Mouse (Mus musculus) lung, embryonic 14.5 days (tissue): ENCODE results near the gene Poc1a. TPM values are rescaled to one million over a fixed set of nuclear protein-coding genes. Genes with fewer than 3 reads are reported as not detected.

Source experiments
- ATAC-seq: fragments of 200-750 bp; cut with Nextera tagmentation; 2 replicates; pipeline ENCODE4 v1.8.0; 2017; ENCODE audit warnings: mild to moderate bottlenecking, moderate TSS enrichment, moderate library complexity; ENCODE audit not compliant: insufficient read depth
- DNase-seq: peaks from one replicate; pipeline ENCODE4 v3.0.0-alpha.2; 2015
- H3K27ac ChIP-seq: fragments of 300-500 bp; sonication (generic); 2 replicates; pipeline ENCODE4 v1.5.1; 2014; ENCODE audit warnings: low read depth, mild to moderate bottlenecking, moderate library complexity
- H3K27me3 ChIP-seq: fragments of 300-500 bp; sonication (generic); 2 replicates; pipeline ENCODE4 v1.6.1; 2014; ENCODE audit warnings: low read length, control low read depth; ENCODE audit not compliant: insufficient read depth
- H3K36me3 ChIP-seq: fragments of 300-500 bp; sonication (generic); 2 replicates; pipeline ENCODE4 v1.6.1; 2014; ENCODE audit warnings: control low read depth; ENCODE audit not compliant: insufficient read depth
- H3K4me1 ChIP-seq: fragments of 300-500 bp; sonication (generic); 2 replicates; pipeline ENCODE4 v1.6.1; 2014; ENCODE audit warnings: antibody characterized with exemption, control low read depth; ENCODE audit not compliant: insufficient read depth
- H3K4me2 ChIP-seq: fragments of 300-500 bp; sonication (generic); 2 replicates; pipeline ENCODE4 v1.6.1; 2014; ENCODE audit warnings: mild to moderate bottlenecking
- H3K4me3 ChIP-seq: fragments of 300-500 bp; sonication (generic); 2 replicates; pipeline ENCODE4 v1.5.1; 2014; ENCODE audit warnings: low read depth, low read length
- H3K9ac ChIP-seq: fragments of 300-500 bp; sonication (generic); 2 replicates; pipeline ENCODE4 v1.6.1; 2014
- H3K9me3 ChIP-seq: fragments of 300-500 bp; sonication (generic); 2 replicates; pipeline ENCODE4 v1.6.1; 2016; ENCODE audit warnings: low read depth, low read length, control low read depth
- CTCF ChIP-seq: IDR thresholded peaks from 2 replicates; pipeline ENCODE4 v1.5.1; 2016; ENCODE audit warnings: antibody characterized with exemption, low read depth
- WGBS: fragments of 180-500 bp; shearing (Covaris S2); extraction: QIAGEN DNeasy Blood & Tissue Kit; methylation state at CpG from one replicate; pipeline ENCODE4 v1.1.7; 2014; 5-methylcytosine and 5-hydroxymethylcytosine counted together
- polyA plus RNA-seq: library from polyadenylated mRNA; unstranded; fragments of >200 nt; fragmentation: Nextera tagmentation; extraction: Ambion mirVana; gene quantifications from 2 replicates; pipeline ENCODE4 v1.2.1, GENCODE M21; 2014

Poc1a gene
- polyA plus RNA-seq, 1 experiment from 2014 or later: 29.5 TPM

DNA sequence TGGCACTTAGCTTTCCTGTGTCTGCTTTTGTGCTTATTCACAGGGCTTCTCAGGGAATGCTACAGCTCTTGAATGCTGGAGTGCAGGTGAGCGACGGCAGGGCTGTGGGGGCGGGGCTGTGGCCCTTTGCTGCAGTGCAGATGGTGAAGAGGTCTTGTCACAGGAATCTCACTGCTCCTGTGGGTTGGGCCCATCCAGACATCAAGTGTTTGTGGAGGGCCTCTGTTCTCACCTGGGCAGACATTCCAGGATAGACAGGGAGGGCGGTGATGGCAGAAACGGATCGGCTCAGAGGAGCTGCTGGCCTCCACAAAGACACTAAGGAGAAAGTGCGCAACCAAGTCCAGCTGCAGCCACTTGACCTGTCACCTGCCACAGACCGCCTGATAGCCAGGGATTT, 45.4 kb downstream of the Poc1a start:
- TF ChIP-seq CTCF: no peak
- no peak overlapping the region for H3K4me2 ChIP-seq
- H3K36me3 ChIP-seq: 0 out of 2 replicates have a peak, but pooled peaks cover 2% of the 10 kb centered on the region
- WGBS: 52% methylated on average over 8 of the region's 8 CpGs
- H3K4me3 ChIP-seq: no peak overlapping the region
- H3K27ac ChIP-seq: peak overlapping the region; percentile 86
- DNase-seq (peak; percentile 70), ATAC-seq (peak; percentile 73)
- H3K9me3 ChIP-seq: no peaks in the 10 kb centered on the region
- H3K4me1 ChIP-seq: peaks cover 6% of the 10 kb centered on the region; the same call in 1 of the 2 replicates
- H3K9ac ChIP-seq: no peak overlapping the region
- H3K27me3 ChIP-seq: no peaks in the 10 kb centered on the region

DNA sequence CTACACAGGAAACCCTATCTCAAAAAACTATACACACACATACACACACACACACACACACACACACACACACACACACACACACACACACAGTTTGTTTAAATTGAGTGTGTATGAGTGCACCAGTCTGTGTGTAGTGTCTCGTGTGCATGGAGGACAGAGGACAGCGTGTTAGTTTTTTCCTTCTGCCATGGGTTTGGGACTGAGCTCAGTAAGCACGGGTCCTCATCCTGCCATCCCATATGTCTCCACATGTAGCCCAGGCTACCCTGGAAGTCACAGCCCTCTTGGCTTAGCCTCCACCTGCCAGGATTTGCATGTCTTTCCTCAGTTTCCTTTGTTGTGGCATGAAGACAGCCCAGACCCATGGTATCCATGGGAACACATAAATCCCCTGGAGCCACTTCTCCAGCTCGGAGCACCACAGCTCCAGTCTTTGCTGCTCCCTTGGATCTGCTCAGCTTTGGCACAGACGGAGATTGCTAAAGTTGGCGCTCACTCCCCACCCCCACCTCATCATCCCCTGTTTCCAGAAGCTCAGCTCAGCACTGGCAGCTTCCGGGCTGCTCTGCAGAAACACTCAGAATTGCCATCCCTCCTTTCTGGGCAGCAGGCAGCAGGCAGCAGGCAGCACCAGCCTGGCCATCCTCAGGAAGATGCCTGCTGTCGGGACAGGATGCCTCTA, 46.4 kb downstream of the Poc1a start:
- DNase-seq (no peak), ATAC-seq (no peak)
- TF ChIP-seq CTCF: no peak
- Histone ChIP-seq H3K27ac (peak overlapping the region; percentile 86), H3K4me1 (peaks cover 6% of the 10 kb centered on the region; the same call in 1 of the 2 replicates), H3K9ac (no peak overlapping the region), H3K4me3 (no peak overlapping the region), H3K27me3 (no peaks in the 10 kb centered on the region), H3K36me3 (0 out of 2 replicates have a peak, but pooled peaks cover 2% of the 10 kb centered on the region), H3K4me2 (no peak overlapping the region), H3K9me3 (no peaks in the 10 kb centered on the region)
- 69% methylated on average over 8 of the region's 8 CpGs for WGBS

DNA sequence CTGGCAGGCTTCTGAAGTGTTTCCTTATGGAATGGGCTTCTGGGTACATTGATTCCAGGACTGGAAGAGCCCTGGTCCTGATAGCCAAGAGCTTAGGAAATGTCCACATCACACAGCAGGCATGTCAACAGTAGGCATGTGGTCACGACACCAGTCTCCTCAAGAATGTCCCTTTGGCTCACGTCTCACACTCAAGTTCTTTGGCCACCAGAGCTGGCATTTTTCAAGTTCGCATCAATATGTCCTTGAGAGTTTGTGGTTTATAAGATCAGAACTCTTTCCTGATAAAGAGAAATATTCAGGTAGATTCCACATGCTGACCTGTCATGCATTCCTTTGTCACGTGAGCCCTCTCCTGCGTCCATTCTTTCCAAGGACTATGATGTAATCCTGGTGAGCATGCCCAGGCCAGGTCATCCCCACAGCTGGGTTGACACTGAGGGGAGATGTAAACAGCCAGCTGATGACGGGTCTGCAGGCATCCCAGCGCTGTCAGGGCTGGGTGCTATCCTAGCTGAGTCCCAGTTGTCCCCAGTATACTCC, 47.3 kb downstream of the Poc1a start:
- 41% methylated on average over 7 of the region's 7 CpGs for WGBS
- no peaks in the 10 kb centered on the region for H3K9me3 ChIP-seq
- TF ChIP-seq CTCF: no peak
- no peak overlapping the region for H3K9ac ChIP-seq
- peak; percentile 48 for DNase-seq
- peaks cover 6% of the 10 kb centered on the region; the same call in 1 of the 2 replicates for H3K4me1 ChIP-seq
- no peaks in the 10 kb centered on the region for H3K27me3 ChIP-seq
- H3K4me2 ChIP-seq: no peak overlapping the region
- peak; percentile 44 for ATAC-seq
- H3K27ac ChIP-seq: peak overlapping the region; percentile 86
- H3K4me3 ChIP-seq: no peak overlapping the region
- 0 out of 2 replicates have a peak, but pooled peaks cover 2% of the 10 kb centered on the region for H3K36me3 ChIP-seq

DNA sequence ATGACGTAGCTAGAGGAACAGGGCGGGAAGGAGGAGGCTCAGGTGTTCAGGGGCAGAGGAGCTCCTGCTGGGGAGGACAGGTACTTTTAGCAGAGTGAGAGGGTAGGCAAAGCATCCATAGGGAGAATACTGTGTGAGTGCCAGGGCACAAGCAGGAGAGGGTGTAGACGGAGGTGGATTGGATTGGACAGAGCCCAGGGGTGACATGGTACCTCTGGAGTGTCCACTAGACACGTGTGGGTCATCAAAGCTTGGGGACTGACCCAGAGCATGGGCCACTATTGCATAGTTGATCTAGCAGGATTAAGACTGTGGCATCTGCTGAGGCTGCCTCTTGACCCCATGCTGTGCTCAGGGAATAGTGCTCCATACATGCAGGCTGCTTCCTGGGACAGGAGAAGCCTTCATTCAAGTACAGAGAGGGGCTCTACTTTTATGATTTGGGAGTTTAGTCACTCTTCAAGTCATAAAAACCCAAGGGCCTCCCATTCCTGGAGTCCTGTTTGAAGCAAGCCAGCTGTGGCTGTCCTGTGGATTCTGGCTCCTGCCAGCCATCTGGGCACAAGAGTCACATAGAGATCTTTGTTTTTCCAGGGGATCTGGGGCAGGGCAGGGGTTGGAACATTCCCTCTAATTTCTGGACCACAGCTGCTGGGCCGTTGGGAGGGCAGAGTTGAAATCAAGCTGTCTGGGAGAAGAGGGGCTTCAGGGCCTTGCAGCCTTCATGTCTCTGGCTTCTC, 48.1 kb downstream of the Poc1a start:
- TF ChIP-seq CTCF: no peak
- DNase-seq (no peak), ATAC-seq (peak; percentile 15; the same call in 1 of the 2 replicates)
- H3K27me3 ChIP-seq: no peaks in the 10 kb centered on the region
- H3K9me3 ChIP-seq: no peaks in the 10 kb centered on the region
- peaks cover 6% of the 10 kb centered on the region; the same call in 1 of the 2 replicates for H3K4me1 ChIP-seq
- H3K36me3 ChIP-seq: 0 out of 2 replicates have a peak, but pooled peaks cover 2% of the 10 kb centered on the region
- no peak overlapping the region for H3K4me3 ChIP-seq
- H3K9ac ChIP-seq: no peak overlapping the region
- H3K4me2 ChIP-seq: no peak overlapping the region
- 52% methylated on average over 5 of the region's 5 CpGs for WGBS
- H3K27ac ChIP-seq: peak overlapping the region; percentile 60

DNA sequence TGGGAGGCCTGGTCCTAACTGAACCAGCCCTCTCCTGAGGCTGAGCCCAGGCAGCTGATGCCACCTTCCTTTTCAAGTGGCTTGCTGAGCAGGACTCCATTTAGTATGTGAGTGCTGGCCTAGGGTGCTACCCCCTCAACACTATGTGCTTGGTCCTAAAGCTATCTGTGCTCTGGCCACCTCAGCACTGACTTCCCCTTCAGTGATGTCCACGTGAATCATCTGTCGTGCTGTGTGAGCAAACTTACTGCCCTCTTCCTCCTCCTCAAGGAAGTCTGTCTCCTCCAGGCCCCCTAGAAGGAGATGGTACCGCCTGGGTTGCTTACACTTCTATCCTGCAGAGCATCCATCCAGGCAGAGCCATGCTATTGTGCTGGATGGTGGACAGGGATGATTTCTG, 51.9 kb downstream of the Poc1a start:
- DNase-seq (no peak), ATAC-seq (no peak)
- no peak for TF ChIP-seq CTCF
- Histone ChIP-seq H3K4me3 (no peak overlapping the region), H3K4me2 (no peak overlapping the region), H3K27me3 (no peaks in the 10 kb centered on the region), H3K27ac (no peak overlapping the region), H3K9me3 (no peaks in the 10 kb centered on the region), H3K4me1 (peaks cover 11% of the 10 kb centered on the region; the same call in 1 of the 2 replicates), H3K36me3 (0 out of 2 replicates have a peak, but pooled peaks cover 2% of the 10 kb centered on the region), H3K9ac (no peak overlapping the region)
- WGBS: 61% methylated on average over 3 of the region's 3 CpGs

DNA sequence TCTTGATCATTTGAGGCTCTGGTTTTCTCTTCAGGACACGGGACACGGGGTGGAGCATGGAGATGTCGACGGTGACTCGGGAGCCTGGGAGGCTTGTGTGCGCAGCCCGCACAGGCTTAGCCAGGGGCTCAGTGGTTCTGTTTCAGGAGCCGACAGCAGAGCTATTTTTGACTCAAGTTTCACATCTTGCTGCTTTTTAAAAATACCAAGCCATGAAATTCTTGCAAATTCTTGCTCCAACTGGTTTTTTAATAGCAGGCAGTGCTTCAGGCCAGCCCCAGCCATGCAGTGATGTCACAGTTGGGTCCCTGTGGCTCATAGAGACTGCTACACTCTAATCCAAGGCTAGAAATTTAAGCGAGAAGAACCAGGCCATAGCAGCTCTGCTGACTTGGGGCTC, 56.8 kb downstream of the Poc1a start:
- Histone ChIP-seq H3K27ac (peak overlapping the region; percentile 76), H3K4me2 (no peak overlapping the region), H3K4me3 (no peak overlapping the region), H3K9me3 (no peaks in the 10 kb centered on the region), H3K4me1 (peaks cover 43% of the 10 kb centered on the region), H3K9ac (no peak overlapping the region; the same call in 1 of the 2 replicates), H3K27me3 (no peaks in the 10 kb centered on the region), H3K36me3 (no peaks in the 10 kb centered on the region)
- WGBS: 72% methylated on average over 9 of the region's 9 CpGs
- TF ChIP-seq CTCF: no peak
- no peak for DNase-seq
- no peak for ATAC-seq
